Mouse (Mus musculus) lung, embryonic 14.5 days (tissue): Measurements from ENCODE around the gene Dolpp1. TPM values are rescaled to one million over a fixed set of nuclear protein-coding genes. Genes with fewer than 3 reads are reported as not detected.
"Not testable (repeated sequence)": the region's sequence is repeated elsewhere in the genome, so short reads cannot be mapped to it uniquely, and the experiment has no call there.

ENCODE experiments used
- ATAC-seq: fragments of 200-750 bp; cut with Nextera tagmentation; 2 replicates; pipeline ENCODE4 v1.8.0; 2017; ENCODE audit warnings: mild to moderate bottlenecking, moderate TSS enrichment, moderate library complexity; ENCODE audit not compliant: insufficient read depth
- DNase-seq: peaks from one replicate; pipeline ENCODE4 v3.0.0-alpha.2; 2015
- H3K27ac ChIP-seq: fragments of 300-500 bp; sonication (generic); 2 replicates; pipeline ENCODE4 v1.5.1; 2014; ENCODE audit warnings: low read depth, mild to moderate bottlenecking, moderate library complexity
- H3K27me3 ChIP-seq: fragments of 300-500 bp; sonication (generic); 2 replicates; pipeline ENCODE4 v1.6.1; 2014; ENCODE audit warnings: low read length, control low read depth; ENCODE audit not compliant: insufficient read depth
- H3K36me3 ChIP-seq: fragments of 300-500 bp; sonication (generic); 2 replicates; pipeline ENCODE4 v1.6.1; 2014; ENCODE audit warnings: control low read depth; ENCODE audit not compliant: insufficient read depth
- H3K4me1 ChIP-seq: fragments of 300-500 bp; sonication (generic); 2 replicates; pipeline ENCODE4 v1.6.1; 2014; ENCODE audit warnings: antibody characterized with exemption, control low read depth; ENCODE audit not compliant: insufficient read depth
- H3K4me2 ChIP-seq: fragments of 300-500 bp; sonication (generic); 2 replicates; pipeline ENCODE4 v1.6.1; 2014; ENCODE audit warnings: mild to moderate bottlenecking
- H3K4me3 ChIP-seq: fragments of 300-500 bp; sonication (generic); 2 replicates; pipeline ENCODE4 v1.5.1; 2014; ENCODE audit warnings: low read depth, low read length
- H3K9ac ChIP-seq: fragments of 300-500 bp; sonication (generic); 2 replicates; pipeline ENCODE4 v1.6.1; 2014
- H3K9me3 ChIP-seq: fragments of 300-500 bp; sonication (generic); 2 replicates; pipeline ENCODE4 v1.6.1; 2016; ENCODE audit warnings: low read depth, low read length, control low read depth
- CTCF ChIP-seq: IDR thresholded peaks from 2 replicates; pipeline ENCODE4 v1.5.1; 2016; ENCODE audit warnings: antibody characterized with exemption, low read depth
- WGBS: fragments of 180-500 bp; shearing (Covaris S2); extraction: QIAGEN DNeasy Blood & Tissue Kit; methylation state at CpG from one replicate; pipeline ENCODE4 v1.1.7; 2014; 5-methylcytosine and 5-hydroxymethylcytosine counted together
- polyA plus RNA-seq: library from polyadenylated mRNA; unstranded; fragments of >200 nt; fragmentation: Nextera tagmentation; extraction: Ambion mirVana; gene quantifications from 2 replicates; pipeline ENCODE4 v1.2.1, GENCODE M21; 2014

The Dolpp1 gene
- polyA plus RNA-seq, 1 experiment from 2014 or later, result 34.2 TPM

- peaks cover 5% of the 10 kb centered on the region; the same call in 1 of the 2 replicates for H3K4me1 ChIP-seq
- H3K4me3 ChIP-seq, result no peak overlapping the region
- no peak for DNase-seq
- no peak overlapping the region for H3K9ac ChIP-seq
- peaks cover 13% of the 10 kb centered on the region; the same call in 1 of the 2 replicates for H3K36me3 ChIP-seq
- H3K4me2 ChIP-seq, result no peak overlapping the region
- TF ChIP-seq CTCF, result no peak
- no peak for ATAC-seq
- H3K9me3 ChIP-seq, result no peaks in the 10 kb centered on the region
- 76% methylated on average over 16 of the region's 16 CpGs for WGBS
- H3K27me3 ChIP-seq, result no peaks in the 10 kb centered on the region
- H3K27ac ChIP-seq, result no peak overlapping the region
Measured at GRCm38 (mm10) chr2:30413038-30413973, 21.3 kb downstream of the Dolpp1 start.

DNA sequence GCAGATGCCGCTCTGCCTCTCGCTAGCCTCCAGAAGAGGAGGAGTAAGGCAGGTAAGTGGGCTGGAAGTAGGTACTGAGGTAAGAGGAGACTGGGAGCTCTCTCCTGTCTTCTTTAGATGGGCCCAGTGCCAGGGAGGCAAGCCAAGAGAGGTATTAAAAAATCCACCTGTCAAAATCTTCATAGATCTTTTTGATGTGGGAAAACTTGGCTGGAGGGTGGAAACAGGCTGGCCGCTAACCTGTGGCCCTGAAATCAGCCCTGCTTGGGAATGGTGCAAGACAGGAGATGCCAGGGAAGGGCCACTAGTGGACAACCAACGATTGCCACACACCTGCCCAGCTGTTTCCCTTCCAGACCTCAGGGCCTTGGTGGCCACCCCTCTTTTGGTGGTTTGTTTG lies 22.0 kb downstream of the Dolpp1 start:
- ATAC-seq (no peak), DNase-seq (no peak)
- H3K4me1 ChIP-seq, result peaks cover 9% of the 10 kb centered on the region; the same call in 1 of the 2 replicates
- TF ChIP-seq CTCF, result no peak
- H3K4me2 ChIP-seq, result peak overlapping the region; percentile 92
- WGBS, result 80% methylated on average over 4 of the region's 4 CpGs
- H3K9ac ChIP-seq, result no peak overlapping the region
- H3K4me3 ChIP-seq, result no peak overlapping the region; the same call in 1 of the 2 replicates
- H3K27me3 ChIP-seq, result no peaks in the 10 kb centered on the region
- no peak overlapping the region for H3K27ac ChIP-seq
- 0 out of 2 replicates have a peak, but pooled peaks cover 7% of the 10 kb centered on the region for H3K36me3 ChIP-seq
- H3K9me3 ChIP-seq, result no peaks in the 10 kb centered on the region

GRCm38 (mm10) chr2:30414681-30415080 lies 22.6 kb downstream of the Dolpp1 start:
- Histone ChIP-seq H3K9me3 (no peaks in the 10 kb centered on the region), H3K36me3 (0 out of 2 replicates have a peak, but pooled peaks cover 4% of the 10 kb centered on the region), H3K9ac (peak overlapping the region; percentile 91), H3K27ac (no peak overlapping the region), H3K4me1 (peaks cover 13% of the 10 kb centered on the region; the same call in 1 of the 2 replicates), H3K4me3 (peak overlapping the region; percentile 93), H3K4me2 (peak overlapping the region; percentile 92), H3K27me3 (no peaks in the 10 kb centered on the region)
- 50% methylated on average over 5 of the region's 5 CpGs for WGBS
- ATAC-seq, result 0 out of 2 replicates have a peak, but pooled peaks have one; percentile 4
- TF ChIP-seq CTCF, result no peak
- DNase-seq, result no peak

- H3K4me2 ChIP-seq, result peak within 1 kb of the TSS; percentile 92
- under 1% methylated on average over 57 of the region's 58 CpGs for WGBS
- H3K9me3 ChIP-seq, result no peaks in the 10 kb centered on the region
- TF ChIP-seq CTCF, result no peak
- H3K27ac ChIP-seq, result peak within 1 kb of the TSS; percentile 98
- ATAC-seq, result peak; percentile 93
- peak within 1 kb of the TSS; percentile 93 for H3K4me3 ChIP-seq
- H3K36me3 ChIP-seq, result no peaks in the 10 kb centered on the region
- H3K9ac ChIP-seq, result peak within 1 kb of the TSS; percentile 91
- peaks cover 13% of the 10 kb centered on the region; the same call in 1 of the 2 replicates for H3K4me1 ChIP-seq
- H3K27me3 ChIP-seq, result no peaks in the 10 kb centered on the region
- peak; percentile 93 for DNase-seq
Measured at GRCm38 (mm10) chr2:30415157-30415935, 23.3 kb downstream of the Dolpp1 start, which contains the start of gene Crat. Gene Crat (minus strand): TSS chr2:30415813.

- peak within 1 kb of the TSS; percentile 92 for H3K4me2 ChIP-seq
- no peak for TF ChIP-seq CTCF
- peaks cover 2% of the 10 kb centered on the region; the same call in 1 of the 2 replicates for H3K36me3 ChIP-seq
- peak within 1 kb of the TSS; percentile 91 for H3K9ac ChIP-seq
- peaks cover 13% of the 10 kb centered on the region; the same call in 1 of the 2 replicates for H3K4me1 ChIP-seq
- no peaks in the 10 kb centered on the region for H3K9me3 ChIP-seq
- DNase-seq (peak; percentile 96), ATAC-seq (peak; percentile 91)
- H3K27me3 ChIP-seq, result no peaks in the 10 kb centered on the region
- peak within 1 kb of the TSS; percentile 93 for H3K4me3 ChIP-seq
- WGBS, result under 1% methylated on average over 66 of the region's 67 CpGs
- H3K27ac ChIP-seq, result peak within 1 kb of the TSS; percentile 98
Measured at GRCm38 (mm10) chr2:30415936-30416648, 24.0 kb downstream of the Dolpp1 start, which contains the start of gene Ptpa. Gene Ptpa (plus strand): TSS chr2:30416039.

- ATAC-seq, result no peak
- Histone ChIP-seq H3K27me3 (no peaks in the 10 kb centered on the region), H3K4me2 (peak overlapping the region; percentile 92), H3K4me1 (peaks cover 13% of the 10 kb centered on the region; the same call in 1 of the 2 replicates), H3K27ac (peak overlapping the region; percentile 98), H3K9ac (peak overlapping the region; percentile 91), H3K36me3 (peaks cover 7% of the 10 kb centered on the region; the same call in 1 of the 2 replicates), H3K4me3 (peak overlapping the region; percentile 93), H3K9me3 (no peaks in the 10 kb centered on the region)
- peak; percentile 48 for DNase-seq
- no peak for TF ChIP-seq CTCF
- WGBS, result 0% methylated on average over 7 of the region's 7 CpGs
Measured at GRCm38 (mm10) chr2:30416649-30416965, 24.6 kb downstream of the Dolpp1 start.

GRCm38 (mm10) chr2:30417154-30417553 lies 25.1 kb downstream of the Dolpp1 start:
- not testable (repeated sequence) for H3K27ac ChIP-seq, H3K9ac ChIP-seq, DNase-seq, H3K27me3 ChIP-seq, H3K9me3 ChIP-seq, ATAC-seq, H3K36me3 ChIP-seq
- Histone ChIP-seq H3K4me1 (peaks cover 13% of the 10 kb centered on the region; the same call in 1 of the 2 replicates), H3K4me3 (peak overlapping the region; percentile 93), H3K4me2 (peak overlapping the region; percentile 92)
- 74% methylated on average over 6 of the region's 6 CpGs for WGBS
